Mouse (Mus musculus): ENCODE measurements around the gene Ube2z. TPM values are rescaled to one million over a fixed set of nuclear protein-coding genes. Genes with fewer than 3 reads are reported as not detected.

The Ube2z gene
- polyA plus RNA-seq, 1 experiment from 2014 or later, result 25.6 TPM

GRCm38 (mm10) chr11:96050854-96051253, 14.3 kb downstream of the Ube2z start:
- no peak for ATAC-seq (replicated peaks; ENCODE audit: insufficient number of reproducible peaks, insufficient read depth, low FRiP score, low read depth)
- no peak overlapping the region for H3K27ac ChIP-seq
- H3K4me2 ChIP-seq, result no peak overlapping the region
- no peak overlapping the region for H3K4me3 ChIP-seq
- 93% methylated on average over 3 of the region's 3 CpGs for WGBS
- no peaks in the 10 kb centered on the region for H3K4me1 ChIP-seq (replicated peaks)
- H3K36me3 ChIP-seq, result peaks cover 85% of the 10 kb centered on the region
- H3K9ac ChIP-seq, result no peak overlapping the region
- H3K27me3 ChIP-seq, result no peaks in the 10 kb centered on the region
- H3K9me3 ChIP-seq (replicated peaks), result no peaks in the 10 kb centered on the region

- H3K9me3 ChIP-seq (replicated peaks), result no peaks in the 10 kb centered on the region
- no peak overlapping the region for H3K27ac ChIP-seq
- no peak for ATAC-seq (replicated peaks; ENCODE audit: insufficient number of reproducible peaks, insufficient read depth, low FRiP score, low read depth)
- peaks cover 81% of the 10 kb centered on the region for H3K36me3 ChIP-seq
- 83% methylated on average over 4 of the region's 4 CpGs for WGBS
- no peaks in the 10 kb centered on the region for H3K4me1 ChIP-seq (replicated peaks)
- H3K27me3 ChIP-seq, result no peaks in the 10 kb centered on the region
- H3K4me3 ChIP-seq, result no peak overlapping the region
- H3K9ac ChIP-seq, result no peak overlapping the region
- H3K4me2 ChIP-seq, result no peak overlapping the region
These were observed 15.2 kb downstream of the Ube2z start for GRCm38 (mm10) chr11:96049939-96050338.

- H3K27me3 ChIP-seq, result no peaks in the 10 kb centered on the region
- no peaks in the 10 kb centered on the region for H3K9me3 ChIP-seq (replicated peaks)
- no peak overlapping the region for H3K9ac ChIP-seq
- H3K4me2 ChIP-seq, result no peak overlapping the region
- no peak for ATAC-seq (replicated peaks; ENCODE audit: insufficient number of reproducible peaks, insufficient read depth, low FRiP score, low read depth)
- H3K36me3 ChIP-seq, result peaks cover 72% of the 10 kb centered on the region
- H3K27ac ChIP-seq, result no peak overlapping the region
- H3K4me3 ChIP-seq, result no peak overlapping the region
- WGBS, result 72% methylated on average over 4 of the region's 4 CpGs
- no peaks in the 10 kb centered on the region for H3K4me1 ChIP-seq (replicated peaks)
These were observed 17.5 kb downstream of the Ube2z start for GRCm38 (mm10) chr11:96047469-96048373.

- no peak for ATAC-seq (replicated peaks; ENCODE audit: insufficient number of reproducible peaks, insufficient read depth, low FRiP score, low read depth)
- Histone ChIP-seq H3K4me1 (replicated peaks) (no peaks in the 10 kb centered on the region), H3K27ac (no peak overlapping the region), H3K9ac (no peak overlapping the region), H3K4me2 (no peak overlapping the region), H3K9me3 (replicated peaks) (no peaks in the 10 kb centered on the region), H3K4me3 (no peak overlapping the region), H3K36me3 (peaks cover 68% of the 10 kb centered on the region), H3K27me3 (no peaks in the 10 kb centered on the region)
- 66% methylated on average over 2 of the region's 2 CpGs for WGBS
These were observed 18.4 kb downstream of the Ube2z start for GRCm38 (mm10) chr11:96046793-96047192.

GRCm38 (mm10) chr11:96046028-96046427, 19.2 kb downstream of the Ube2z start:
- Histone ChIP-seq H3K27me3 (no peaks in the 10 kb centered on the region), H3K27ac (no peak overlapping the region), H3K36me3 (peaks cover 64% of the 10 kb centered on the region), H3K4me3 (no peak overlapping the region), H3K4me1 (replicated peaks) (no peaks in the 10 kb centered on the region), H3K4me2 (no peak overlapping the region), H3K9ac (no peak overlapping the region), H3K9me3 (replicated peaks) (no peaks in the 10 kb centered on the region)
- no peak for ATAC-seq (replicated peaks; ENCODE audit: insufficient number of reproducible peaks, insufficient read depth, low FRiP score, low read depth)
- WGBS, result 82% methylated on average over 8 of the region's 8 CpGs

GRCm38 (mm10) chr11:96044803-96045567, 20.2 kb downstream of the Ube2z start:
- no peak overlapping the region for H3K27ac ChIP-seq
- no peak overlapping the region for H3K4me2 ChIP-seq
- no peak overlapping the region for H3K4me3 ChIP-seq
- H3K9ac ChIP-seq, result no peak overlapping the region
- peaks cover 53% of the 10 kb centered on the region for H3K36me3 ChIP-seq
- H3K9me3 ChIP-seq (replicated peaks), result no peaks in the 10 kb centered on the region
- WGBS, result 81% methylated on average over 11 of the region's 11 CpGs
- no peaks in the 10 kb centered on the region for H3K4me1 ChIP-seq (replicated peaks)
- no peaks in the 10 kb centered on the region for H3K27me3 ChIP-seq
- no peak for ATAC-seq (replicated peaks; ENCODE audit: insufficient number of reproducible peaks, insufficient read depth, low FRiP score, low read depth)

- no peak overlapping the region for H3K4me2 ChIP-seq
- WGBS, result 53% methylated on average over 1 of the region's 1 CpGs
- H3K4me3 ChIP-seq, result no peak overlapping the region
These were observed 26.6 kb downstream of the Ube2z start for GRCm38 (mm10) chr11:96038560-96038959.

GRCm38 (mm10) chr11:96037499-96037898, 27.7 kb downstream of the Ube2z start:
- Histone ChIP-seq H3K4me1 (replicated peaks) (peaks cover 12% of the 10 kb centered on the region), H3K27ac (no peak overlapping the region), H3K4me2 (no peak overlapping the region), H3K4me3 (no peak overlapping the region), H3K9me3 (replicated peaks) (no peaks in the 10 kb centered on the region), H3K27me3 (no peaks in the 10 kb centered on the region), H3K9ac (no peak overlapping the region), H3K36me3 (peaks cover 21% of the 10 kb centered on the region; the same call in 1 of the 2 replicates)
- 88% methylated on average over 5 of the region's 5 CpGs for WGBS
- ATAC-seq (replicated peaks; ENCODE audit: insufficient number of reproducible peaks, insufficient read depth, low FRiP score, low read depth), result no peak

More at GRCm38 (mm10) chr11:96038560-96038959, 26.6 kb downstream of the Ube2z start:
- Histone ChIP-seq H3K4me1 (replicated peaks) (peaks cover 12% of the 10 kb centered on the region), H3K27ac (no peak overlapping the region), H3K27me3 (no peaks in the 10 kb centered on the region), H3K9ac (no peak overlapping the region), H3K36me3 (peaks cover 21% of the 10 kb centered on the region; the same call in 1 of the 2 replicates), H3K9me3 (replicated peaks) (no peaks in the 10 kb centered on the region)
- no peak for ATAC-seq (replicated peaks; ENCODE audit: insufficient number of reproducible peaks, insufficient read depth, low FRiP score, low read depth)

- Histone ChIP-seq H3K36me3 (peaks cover 13% of the 10 kb centered on the region; the same call in 1 of the 2 replicates), H3K9ac (peak overlapping the region; percentile 68), H3K27ac (peak overlapping the region; percentile 51; the same call in 1 of the 2 replicates), H3K4me1 (replicated peaks) (peaks cover 12% of the 10 kb centered on the region), H3K9me3 (replicated peaks) (no peaks in the 10 kb centered on the region), H3K4me3 (peak overlapping the region; percentile 69), H3K27me3 (no peaks in the 10 kb centered on the region), H3K4me2 (peak overlapping the region; percentile 76)
- ATAC-seq (replicated peaks; ENCODE audit: insufficient number of reproducible peaks, insufficient read depth, low FRiP score, low read depth), result 0 out of 2 replicates have a peak, but pooled peaks have one; percentile 14
- 6% methylated on average over 6 of the region's 6 CpGs for WGBS
These were observed 30.1 kb downstream of the Ube2z start for GRCm38 (mm10) chr11:96035133-96035532.

- peak within 1 kb of the TSS; percentile 76 for H3K4me2 ChIP-seq
- peak within 1 kb of the TSS; percentile 69 for H3K4me3 ChIP-seq
- H3K9me3 ChIP-seq (replicated peaks), result no peaks in the 10 kb centered on the region
- H3K9ac ChIP-seq, result peak within 1 kb of the TSS; percentile 68
- peak within 1 kb of the TSS; percentile 51 for H3K27ac ChIP-seq
- H3K27me3 ChIP-seq, result no peaks in the 10 kb centered on the region
- H3K4me1 ChIP-seq (replicated peaks), result peaks cover 12% of the 10 kb centered on the region
- peak; percentile 81 for ATAC-seq (replicated peaks; ENCODE audit: insufficient number of reproducible peaks, insufficient read depth, low FRiP score, low read depth)
- H3K36me3 ChIP-seq, result peaks cover 13% of the 10 kb centered on the region; the same call in 1 of the 2 replicates
- WGBS, result under 1% methylated on average over 29 of the region's 29 CpGs
These were observed 30.6 kb downstream of the Ube2z start, which contains the start of gene Snf8 for GRCm38 (mm10) chr11:96034596-96035052. Gene Snf8 (plus strand): TSS chr11:96034885.

GRCm38 (mm10) chr11:96034116-96034515, 31.1 kb downstream of the Ube2z start:
- Histone ChIP-seq H3K9me3 (replicated peaks) (no peaks in the 10 kb centered on the region), H3K27ac (no peak overlapping the region), H3K4me3 (peak overlapping the region; percentile 69), H3K36me3 (peaks cover 9% of the 10 kb centered on the region; the same call in 1 of the 2 replicates), H3K4me1 (replicated peaks) (peaks cover 12% of the 10 kb centered on the region), H3K4me2 (peak overlapping the region; percentile 76), H3K9ac (no peak overlapping the region), H3K27me3 (no peaks in the 10 kb centered on the region)
- no peak for ATAC-seq (replicated peaks; ENCODE audit: insufficient number of reproducible peaks, insufficient read depth, low FRiP score, low read depth)
- 44% methylated on average over 8 of the region's 8 CpGs for WGBS

Data from heart, embryonic 15.5 days (tissue).